Mouse (Mus musculus): ENCODE results near the gene Naa60. TPM values are rescaled to one million over a fixed set of nuclear protein-coding genes. Genes with fewer than 3 reads are reported as not detected.

Gene Naa60
- total RNA-seq, 1 experiment from 2014 or later, result 26.8 TPM

- no peak for ATAC-seq (replicated peaks in 1 of 2; ENCODE audit: insufficient read depth in 1 of 2, low FRiP score in 2 of 2, low TSS enrichment in 1 of 2, low read depth in 1 of 2, poor library complexity in 2 of 2, severe bottlenecking in 2 of 2)
These were observed 61.9 kb downstream of the Naa60 start for GRCm38 (mm10) chr16:3934091-3934490.

DNA sequence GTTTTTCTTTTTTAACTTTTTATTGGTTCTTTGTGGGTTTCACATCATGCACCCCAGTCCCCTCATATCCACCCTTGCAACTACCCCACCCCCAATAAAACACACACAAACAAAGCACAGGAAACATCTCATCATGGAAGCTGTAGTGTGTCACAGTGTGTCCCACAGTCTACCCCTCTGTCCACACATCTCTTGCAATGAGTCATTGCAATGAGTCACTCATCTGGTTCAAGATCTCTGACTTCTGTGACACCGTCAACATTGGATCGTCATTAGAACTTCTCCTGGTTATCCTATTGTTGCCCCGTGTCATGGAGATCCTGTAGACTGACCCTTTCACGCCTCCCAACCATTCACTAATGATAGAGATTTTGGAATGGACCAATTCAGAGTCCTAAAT is 62.5 kb downstream of the Naa60 start:
- ATAC-seq (replicated peaks in 1 of 2; ENCODE audit: insufficient read depth in 1 of 2, low FRiP score in 2 of 2, low TSS enrichment in 1 of 2, low read depth in 1 of 2, poor library complexity in 2 of 2, severe bottlenecking in 2 of 2), result no peak

DNA sequence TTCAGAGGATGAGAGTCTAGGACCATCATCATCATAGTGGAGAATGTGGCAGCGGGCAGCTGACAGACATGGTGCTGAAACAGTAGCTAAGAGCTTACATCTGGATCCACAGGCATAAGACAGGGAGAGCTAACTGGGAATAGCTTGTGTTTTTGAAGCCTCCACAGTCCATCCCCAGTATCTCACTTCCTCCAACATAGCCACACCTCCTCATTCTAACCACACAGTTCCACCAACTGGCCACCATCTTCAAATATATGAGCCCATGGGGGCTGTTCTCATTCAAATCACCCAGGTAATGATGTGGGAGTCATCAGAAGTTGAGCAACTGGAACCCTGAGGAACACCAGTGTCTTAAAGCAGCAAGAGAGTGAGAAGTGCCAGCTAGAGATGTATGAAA is 79.0 kb downstream of the Naa60 start:
- ATAC-seq (replicated peaks in 1 of 2; ENCODE audit: insufficient read depth in 1 of 2, low FRiP score in 2 of 2, low TSS enrichment in 1 of 2, low read depth in 1 of 2, poor library complexity in 2 of 2, severe bottlenecking in 2 of 2), result no peak

Other genes with a start within 250 kb of the Naa60 start
- 2.4 and 4.9 TPM in 2 replicates for gene Mefv, start 154.3 kb upstream of the Naa60 start, total RNA-seq (2017)
- 50.8 and 56.0 TPM in 2 replicates for gene Zfp263, start 128.3 kb upstream of the Naa60 start, total RNA-seq (2017)
- not detected in 2 replicates for gene Olfr15, start 41.5 kb upstream of the Naa60 start, total RNA-seq (2017)
- 0.94 and 1.5 TPM in 2 replicates for gene Zfp174, start 25.1 kb upstream of the Naa60 start, total RNA-seq (2017)
- 17.1 and 18.4 TPM in 2 replicates for gene Zfp597, start 12.2 kb downstream of the Naa60 start, total RNA-seq (2017)
- not detected in 2 replicates for gene Gm20695, start 12.3 kb downstream of the Naa60 start, total RNA-seq (2017)
- gene 1700037C18Rik, start 36.3 kb downstream of the Naa60 start, total RNA-seq (2017), result 1.4 and 3.1 TPM in 2 replicates
- 52.6 and 61.8 TPM in 2 replicates for gene Cluap1, start 36.4 kb downstream of the Naa60 start, total RNA-seq (2017)
- gene Nlrc3, start 104.3 kb downstream of the Naa60 start, total RNA-seq (2017), result 6.2 and 14.7 TPM in 2 replicates
- gene Slx4, start 131.4 kb downstream of the Naa60 start, total RNA-seq (2017), result 22.8 and 29.0 TPM in 2 replicates
- gene Dnase1, start 164.6 kb downstream of the Naa60 start, total RNA-seq (2017), result 0.45 TPM in 1 of 2 replicates, not detected in the other
- 107 and 152 TPM in 2 replicates for gene Trap1, start 205.5 kb downstream of the Naa60 start, total RNA-seq (2017)